Mouse (Mus musculus) CD8-positive naive resting alpha-beta T cell, adult 57 days (primary cell): ENCODE results near the gene Lmo2. TPM values are rescaled to one million over a fixed set of nuclear protein-coding genes. Genes with fewer than 3 reads are reported as not detected.

Source experiments
- total RNA-seq: library from RNA; stranded (reverse); gene quantifications from one replicate; pipeline ENCODE4 v1.2.4, GENCODE M21; 2023

Lmo2 gene
- 12.5 TPM for total RNA-seq

GRCm38 (mm10) chr2:103957649-103958546 lies at the start of gene Lmo2:
Gene Lmo2 (plus strand): TSS chr2:103957986.

DNA sequence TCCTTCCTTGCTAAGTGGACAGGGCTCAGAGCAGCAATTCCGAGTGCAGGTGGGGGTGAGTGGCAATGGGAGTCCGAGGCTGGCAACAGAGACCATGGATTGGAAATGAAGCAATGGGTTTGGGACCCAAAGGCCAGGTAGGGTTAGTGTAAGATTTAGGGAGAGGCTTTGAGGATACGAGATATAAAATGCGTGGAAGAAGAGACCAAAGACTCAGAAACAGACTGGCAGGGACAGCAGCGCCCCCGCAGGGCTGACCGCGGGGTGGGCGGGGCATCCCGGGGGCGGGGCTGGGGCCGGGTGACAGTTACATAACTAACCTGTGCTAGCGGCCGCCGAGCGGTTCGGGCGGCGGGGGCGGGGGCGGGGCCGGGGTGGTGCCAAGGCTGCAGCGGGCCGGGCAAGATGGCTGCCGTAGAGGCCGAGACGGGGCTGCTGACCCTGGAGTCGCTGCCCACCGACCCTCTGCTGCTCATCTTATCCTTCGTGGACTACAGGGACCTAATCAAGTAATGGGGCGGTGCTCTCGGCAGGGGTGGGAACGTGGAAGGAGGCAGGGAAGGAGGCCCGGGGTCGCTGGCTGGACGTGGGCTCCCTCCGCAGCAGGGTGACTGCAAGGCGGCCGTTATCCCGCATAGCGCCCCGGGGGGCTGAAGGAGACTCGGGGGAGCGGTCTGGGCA lies 69.8 kb downstream of the Lmo2 start, which contains the start of gene Fbxo3:
Fbxo3 (plus strand) TSS at position 264 of the 681 bp plus-strand sequence.

GRCm38 (mm10) chr2:104028139-104028723 lies 70.4 kb downstream of the Lmo2 start, which contains the start of gene 4931422A03Rik:
Gene 4931422A03Rik (minus strand): TSS chr2:104028361.

Other genes with a start within 250 kb of the Lmo2 start
- 82.1 TPM for gene Nat10, start 196.7 kb upstream of the Lmo2 start, total RNA-seq
- 261 TPM for gene Caprin1, start 160.3 kb upstream of the Lmo2 start, total RNA-seq
- 25.6 TPM for gene Fbxo3, start 69.7 kb downstream of the Lmo2 start, total RNA-seq
- not detected for gene 4931422A03Rik, start 70.4 kb downstream of the Lmo2 start, total RNA-seq
- gene Gm10912, start 107.8 kb downstream of the Lmo2 start, total RNA-seq, result 0.92 TPM
- not detected for gene Gm10799, start 110.6 kb downstream of the Lmo2 start, total RNA-seq
- not detected for gene Cd59b, start 111.9 kb downstream of the Lmo2 start, total RNA-seq
- not detected for gene Cd59a, start 137.8 kb downstream of the Lmo2 start, total RNA-seq
- gene A930018P22Rik, start 164.8 kb downstream of the Lmo2 start, total RNA-seq, result not detected